Mouse (Mus musculus): Measurements from ENCODE around the gene Baz2a. TPM values are rescaled to one million over a fixed set of nuclear protein-coding genes. Genes with fewer than 3 reads are reported as not detected.
"Not testable (repeated sequence)": the region's sequence is repeated elsewhere in the genome, so short reads cannot be mapped to it uniquely, and the experiment has no call there.

The Baz2a gene
- polyA plus RNA-seq (2015; fragmentation: Nextera tagmentation; extraction: Ambion mirVana): 11.0 and 12.2 TPM in 2 replicates

GRCm38 (mm10) chr10:128091564-128092505 is at the start of gene Baz2a:
TSS of gene Baz2a (plus strand) at chr10:128091577.
- H3K9ac ChIP-seq: peak within 1 kb of the TSS; percentile 66
- H3K4me3 ChIP-seq (replicated peaks): peak within 1 kb of the TSS; percentile 89
- 2% methylated on average over 20 of the region's 20 CpGs for WGBS
- H3K36me3 ChIP-seq: peaks cover 32% of the 10 kb centered on the region
- H3K9me3 ChIP-seq (replicated peaks): no peaks in the 10 kb centered on the region
- no peaks in the 10 kb centered on the region for H3K27me3 ChIP-seq
- peak within 1 kb of the TSS; percentile 94 for H3K27ac ChIP-seq (replicated peaks)
- H3K4me1 ChIP-seq: peaks cover 47% of the 10 kb centered on the region
- H3K4me2 ChIP-seq (replicated peaks): peak within 1 kb of the TSS; percentile 90
- peak; percentile 54; the same call in 1 of the 2 replicates for ATAC-seq (ENCODE audit: insufficient number of reproducible peaks, low FRiP score, low TSS enrichment, low read depth)

DNA sequence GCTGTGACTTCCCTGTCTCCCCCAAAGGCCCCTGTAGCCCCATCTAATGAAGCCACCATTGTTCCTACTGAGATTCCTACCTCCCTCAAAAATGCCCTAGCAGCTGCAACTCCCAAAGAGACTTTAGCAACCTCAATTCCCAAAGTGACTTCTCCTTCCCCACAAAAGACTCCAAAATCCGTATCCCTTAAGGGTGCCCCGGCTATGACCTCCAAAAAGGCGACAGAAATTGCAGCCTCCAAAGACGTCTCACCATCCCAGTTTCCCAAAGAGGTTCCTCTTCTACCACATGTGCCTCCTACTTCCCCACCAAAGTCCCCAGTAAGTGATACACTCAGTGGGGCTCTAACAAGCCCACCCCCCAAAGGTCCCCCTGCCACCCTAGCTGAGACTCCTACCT is 49.7 kb upstream of the Baz2a start:
- 54% methylated on average over 4 of the region's 4 CpGs for WGBS
- Histone ChIP-seq H3K36me3 (peaks cover 76% of the 10 kb centered on the region), H3K9ac (no peak overlapping the region), H3K27me3 (no peaks in the 10 kb centered on the region), H3K9me3 (replicated peaks) (no peaks in the 10 kb centered on the region), H3K27ac (replicated peaks) (no peak overlapping the region), H3K4me1 (peaks cover 78% of the 10 kb centered on the region), H3K4me2 (replicated peaks) (no peak overlapping the region), H3K4me3 (replicated peaks) (no peak overlapping the region)
- ATAC-seq (ENCODE audit: insufficient number of reproducible peaks, low FRiP score, low TSS enrichment, low read depth): no peak

- H3K9me3 ChIP-seq (replicated peaks): no peaks in the 10 kb centered on the region
- H3K27me3 ChIP-seq: no peaks in the 10 kb centered on the region
- H3K4me3 ChIP-seq (replicated peaks): no peak overlapping the region
- peaks cover 71% of the 10 kb centered on the region for H3K4me1 ChIP-seq
- H3K36me3 ChIP-seq: peaks cover 82% of the 10 kb centered on the region
- H3K9ac ChIP-seq: no peak overlapping the region
- no peak overlapping the region for H3K27ac ChIP-seq (replicated peaks)
- 86% methylated on average over 3 of the region's 3 CpGs for WGBS
- no peak for ATAC-seq (ENCODE audit: insufficient number of reproducible peaks, low FRiP score, low TSS enrichment, low read depth)
- no peak overlapping the region for H3K4me2 ChIP-seq (replicated peaks)
Measured at GRCm38 (mm10) chr10:128042466-128042865, 48.9 kb upstream of the Baz2a start.

DNA sequence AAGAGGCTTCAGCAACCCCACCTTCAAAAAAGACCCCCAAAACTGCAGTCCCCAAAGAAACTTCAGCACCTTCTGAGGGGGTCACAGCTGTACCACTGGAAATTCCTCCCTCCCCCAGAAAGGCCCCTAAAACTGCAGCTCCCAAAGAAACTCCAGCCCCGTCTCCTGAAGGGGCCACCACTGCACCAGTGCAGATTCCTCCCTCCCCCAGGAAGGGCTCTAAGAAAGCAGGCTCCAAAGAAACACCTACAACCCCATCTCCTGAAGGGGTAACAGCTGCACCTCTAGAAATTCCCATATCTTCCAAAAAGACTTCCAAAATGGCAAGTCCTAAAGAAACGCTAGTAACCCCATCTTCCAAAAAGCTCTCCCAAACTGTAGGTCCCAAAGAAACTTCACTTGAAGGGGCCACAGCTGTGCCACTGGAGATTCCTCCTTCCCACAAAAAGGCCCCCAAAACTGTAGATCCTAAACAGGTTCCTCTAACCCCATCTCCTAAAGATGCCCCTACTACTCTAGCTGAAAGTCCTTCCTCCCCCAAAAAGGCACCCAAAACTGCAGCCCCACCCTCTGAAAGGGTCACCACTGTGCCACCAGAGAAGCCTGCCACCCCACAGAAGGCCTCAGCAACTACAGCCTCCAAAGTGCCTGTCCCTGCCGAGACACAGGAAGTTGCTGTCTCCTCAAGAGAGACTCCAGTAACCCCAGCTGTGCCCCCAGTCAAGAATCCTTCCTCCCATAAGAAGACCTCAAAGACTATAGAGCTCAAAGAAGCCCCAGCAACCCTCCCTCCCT is 48.1 kb upstream of the Baz2a start:
- Histone ChIP-seq H3K4me3 (replicated peaks) (no peak overlapping the region), H3K36me3 (peaks cover 89% of the 10 kb centered on the region), H3K4me2 (replicated peaks) (no peak overlapping the region), H3K9me3 (replicated peaks) (no peaks in the 10 kb centered on the region), H3K9ac (no peak overlapping the region), H3K27me3 (no peaks in the 10 kb centered on the region), H3K27ac (replicated peaks) (no peak overlapping the region; the same call in 1 of the 2 replicates), H3K4me1 (peaks cover 65% of the 10 kb centered on the region)
- WGBS: 59% methylated on average over 3 of the region's 3 CpGs
- ATAC-seq (ENCODE audit: insufficient number of reproducible peaks, low FRiP score, low TSS enrichment, low read depth): no peak

DNA sequence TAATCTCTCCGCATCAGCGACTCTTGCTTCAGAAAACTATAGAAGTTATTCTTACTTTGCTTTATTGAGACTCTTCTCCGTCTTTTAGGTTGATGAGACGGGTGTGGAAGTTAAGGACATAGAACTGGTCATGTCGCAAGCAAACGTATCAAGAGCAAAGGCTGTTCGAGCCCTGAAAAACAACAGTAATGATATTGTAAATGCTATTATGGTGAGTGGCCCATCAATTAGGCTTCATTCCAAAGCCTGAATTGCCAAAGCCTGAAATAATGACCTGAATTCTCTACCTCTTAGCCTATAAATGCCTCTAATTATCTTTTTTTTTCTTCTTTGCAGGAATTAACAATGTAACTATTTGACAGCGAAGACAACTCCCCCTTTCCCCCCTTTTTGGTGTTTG is 43.2 kb upstream of the Baz2a start:
- WGBS: 95% methylated on average over 8 of the region's 8 CpGs
- peaks cover 72% of the 10 kb centered on the region for H3K36me3 ChIP-seq

DNA sequence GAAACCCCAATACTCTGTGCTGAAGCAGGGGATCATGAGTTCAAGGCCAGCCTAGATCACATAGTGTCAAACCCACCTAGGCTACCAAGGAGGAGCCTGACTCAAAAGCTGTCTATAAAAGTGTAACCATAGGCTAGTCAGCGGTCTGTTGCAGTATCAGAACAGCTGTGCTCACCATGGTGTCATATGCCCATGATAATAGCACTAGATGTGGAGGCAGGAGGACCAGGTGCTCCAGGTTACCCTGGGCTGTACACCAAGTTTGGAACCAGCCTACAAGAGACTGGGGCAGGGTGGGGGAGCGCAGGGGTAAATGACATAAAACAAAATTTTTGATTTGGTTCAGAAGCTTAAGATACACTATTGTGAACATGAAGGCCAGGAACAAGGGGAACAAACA is 41.6 kb upstream of the Baz2a start:
- no peaks in the 10 kb centered on the region for H3K9me3 ChIP-seq (replicated peaks)
- peaks cover 57% of the 10 kb centered on the region for H3K36me3 ChIP-seq
- 97% methylated on average over 2 of the region's 2 CpGs for WGBS
- H3K9ac ChIP-seq: no peak overlapping the region
- no peaks in the 10 kb centered on the region for H3K27me3 ChIP-seq
- no peak overlapping the region for H3K4me3 ChIP-seq (replicated peaks)
- no peak overlapping the region for H3K4me2 ChIP-seq (replicated peaks)
- no peak for ATAC-seq (ENCODE audit: insufficient number of reproducible peaks, low FRiP score, low TSS enrichment, low read depth)
- peaks cover 3% of the 10 kb centered on the region; the same call in 1 of the 2 replicates for H3K4me1 ChIP-seq
- H3K27ac ChIP-seq (replicated peaks): no peak overlapping the region

More for the DNA sequence above, 43.2 kb upstream of the Baz2a start:
- H3K4me3 ChIP-seq (replicated peaks): no peak overlapping the region
- no peak for ATAC-seq (ENCODE audit: insufficient number of reproducible peaks, low FRiP score, low TSS enrichment, low read depth)
- no peak overlapping the region for H3K4me2 ChIP-seq (replicated peaks)
- no peaks in the 10 kb centered on the region for H3K9me3 ChIP-seq (replicated peaks)
- no peak overlapping the region for H3K27ac ChIP-seq (replicated peaks)
- peaks cover 19% of the 10 kb centered on the region for H3K4me1 ChIP-seq
- H3K27me3 ChIP-seq: no peaks in the 10 kb centered on the region
- H3K9ac ChIP-seq: no peak overlapping the region

DNA sequence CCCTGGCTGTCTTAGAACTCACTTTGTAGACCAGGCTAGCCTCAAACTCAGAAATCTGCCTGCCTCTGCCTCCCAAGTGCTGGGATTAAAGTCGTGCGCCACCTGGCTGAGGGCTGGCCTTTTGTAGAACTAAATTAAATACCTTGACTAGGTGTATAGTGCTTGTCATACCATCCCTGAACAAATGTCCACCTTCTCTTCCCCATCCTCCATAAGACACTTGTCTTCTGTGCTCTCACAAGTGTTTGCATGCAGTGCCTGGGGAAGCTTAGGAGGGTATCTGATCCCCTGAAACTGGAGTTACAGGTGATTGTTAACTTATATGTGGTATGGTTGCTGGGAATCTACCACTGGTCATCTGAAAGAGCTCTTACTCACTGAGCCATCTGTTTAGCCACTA is 41.0 kb upstream of the Baz2a start:
- WGBS: 87% methylated on average over 2 of the region's 2 CpGs
- no peaks in the 10 kb centered on the region for H3K27me3 ChIP-seq

GRCm38 (mm10) chr10:128051589-128051988 is 39.8 kb upstream of the Baz2a start:
- no peak for ATAC-seq (ENCODE audit: insufficient number of reproducible peaks, low FRiP score, low TSS enrichment, low read depth)

More for the DNA sequence above, 41.0 kb upstream of the Baz2a start:
- H3K4me2 ChIP-seq (replicated peaks): no peak overlapping the region
- no peaks in the 10 kb centered on the region for H3K4me1 ChIP-seq
- H3K27ac ChIP-seq (replicated peaks): no peak overlapping the region
- H3K9me3 ChIP-seq (replicated peaks): no peaks in the 10 kb centered on the region
- H3K9ac ChIP-seq: no peak overlapping the region
- peaks cover 52% of the 10 kb centered on the region for H3K36me3 ChIP-seq
- no peak for ATAC-seq (ENCODE audit: insufficient number of reproducible peaks, low FRiP score, low TSS enrichment, low read depth)
- H3K4me3 ChIP-seq (replicated peaks): no peak overlapping the region

DNA sequence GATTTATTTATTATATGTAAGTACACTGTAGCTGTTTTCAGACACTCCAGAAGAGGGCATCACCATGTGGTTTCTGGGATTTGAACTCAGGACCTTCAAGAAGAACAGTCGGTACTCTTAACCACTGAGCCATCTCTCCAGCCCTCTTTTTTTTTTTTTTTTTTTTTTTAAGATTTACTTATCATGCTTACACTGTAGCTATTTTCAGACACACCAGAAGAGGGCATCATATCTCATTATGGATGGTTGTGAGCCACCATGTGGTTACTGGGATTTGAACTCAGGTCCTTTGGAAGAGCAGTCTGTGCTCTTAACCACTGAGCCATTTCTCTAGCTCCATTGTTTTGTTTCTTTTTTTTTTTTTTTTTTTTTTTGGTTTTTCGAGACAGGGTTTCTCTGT is 39.2 kb upstream of the Baz2a start:
- not testable (repeated sequence) for H3K4me3 ChIP-seq (replicated peaks); H3K27ac ChIP-seq (replicated peaks); H3K4me1 ChIP-seq; ATAC-seq (ENCODE audit: insufficient number of reproducible peaks, low FRiP score, low TSS enrichment, low read depth); H3K4me2 ChIP-seq (replicated peaks); H3K9ac ChIP-seq; H3K27me3 ChIP-seq; H3K9me3 ChIP-seq (replicated peaks)
- 100% methylated on average over 1 of the region's 2 CpGs for WGBS
- H3K36me3 ChIP-seq: peaks cover 35% of the 10 kb centered on the region

More at GRCm38 (mm10) chr10:128051589-128051988, 39.8 kb upstream of the Baz2a start:
- no peak overlapping the region for H3K4me2 ChIP-seq (replicated peaks)
- no peaks in the 10 kb centered on the region for H3K9me3 ChIP-seq (replicated peaks)
- no peak overlapping the region for H3K9ac ChIP-seq
- no peak overlapping the region for H3K4me3 ChIP-seq (replicated peaks)
- no peak overlapping the region for H3K27ac ChIP-seq (replicated peaks)
- no peaks in the 10 kb centered on the region for H3K4me1 ChIP-seq
- 93% methylated on average over 5 of the region's 5 CpGs for WGBS
- H3K36me3 ChIP-seq: peaks cover 39% of the 10 kb centered on the region
- H3K27me3 ChIP-seq: no peaks in the 10 kb centered on the region

GRCm38 (mm10) chr10:128053001-128053400 is 38.4 kb upstream of the Baz2a start:
- Histone ChIP-seq H3K27ac (replicated peaks) (no peak overlapping the region), H3K4me1 (peaks cover 4% of the 10 kb centered on the region), H3K9ac (no peak overlapping the region), H3K9me3 (replicated peaks) (no peaks in the 10 kb centered on the region), H3K4me3 (replicated peaks) (no peak overlapping the region), H3K36me3 (peaks cover 28% of the 10 kb centered on the region), H3K4me2 (replicated peaks) (no peak overlapping the region), H3K27me3 (no peaks in the 10 kb centered on the region)
- 92% methylated on average over 8 of the region's 8 CpGs for WGBS
- ATAC-seq (ENCODE audit: insufficient number of reproducible peaks, low FRiP score, low TSS enrichment, low read depth): no peak

DNA sequence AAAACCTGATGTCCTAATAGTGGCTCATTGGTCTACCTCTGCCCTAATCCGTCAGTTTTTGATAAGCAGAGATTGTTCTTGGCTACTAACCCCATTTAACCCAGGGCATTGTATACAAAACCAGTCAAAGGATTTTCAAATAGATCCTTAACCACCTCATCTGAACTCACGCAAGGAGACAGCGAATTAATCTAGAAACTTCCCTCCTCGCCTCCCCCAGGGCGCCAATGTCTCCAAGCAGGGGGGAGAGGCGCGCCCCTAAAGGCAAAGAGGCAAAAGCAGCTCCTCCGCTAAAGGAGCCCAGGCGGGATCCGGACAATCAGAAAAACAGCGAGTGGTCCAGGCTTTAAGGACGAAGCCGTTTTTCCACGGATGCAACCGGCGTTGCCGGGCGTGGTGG is 33.2 kb upstream of the Baz2a start:
- H3K27me3 ChIP-seq: no peaks in the 10 kb centered on the region
- under 1% methylated on average over 18 of the region's 18 CpGs for WGBS
- peaks cover 11% of the 10 kb centered on the region for H3K36me3 ChIP-seq
- H3K9ac ChIP-seq: peak overlapping the region; percentile 91
- no peaks in the 10 kb centered on the region for H3K9me3 ChIP-seq (replicated peaks)
- peak overlapping the region; percentile 97 for H3K27ac ChIP-seq (replicated peaks)
- H3K4me2 ChIP-seq (replicated peaks): peak overlapping the region; percentile 78
- peaks cover 22% of the 10 kb centered on the region for H3K4me1 ChIP-seq
- peak; percentile 21 for ATAC-seq (ENCODE audit: insufficient number of reproducible peaks, low FRiP score, low TSS enrichment, low read depth)
- peak overlapping the region; percentile 86 for H3K4me3 ChIP-seq (replicated peaks)

All from embryonic facial prominence, embryonic 15.5 days (tissue).